Mouse (Mus musculus): ENCODE measurements around the gene Ranbp3l.

GRCm38 (mm10) chr15:9073067-9073608, 105.4 kb downstream of the Ranbp3l start:
- no peak for TF ChIP-seq CTCF (IDR thresholded peaks at IDR 0.05; ENCODE audit: borderline replicate concordance, insufficient read depth, low read length)
- no peak for TF ChIP-seq POLR2A (IDR thresholded peaks at IDR 0.05; ENCODE audit: low read depth, low read length)
